Comparison of ENCODE assay signal across 8 mouse cellular contexts in genomic region chr3:103739329-103739728, GRCm38 (mm10). TPM values are rescaled to one million over a fixed set of nuclear protein-coding genes. Genes with fewer than 3 reads are reported as not detected.
A peak's percentile ranks its signal among the peaks of the same experiment; 100 is the strongest.
DNase-seq lines count a peak whose midpoint lies in the region; ATAC-seq and TF ChIP-seq lines count a peak whose summit lies in the region.

Gene Gm10964, plus strand, starts transcription at chr3:103739366.

- ATAC-seq in liver, embryonic 12.5 days, result no peak
- ATAC-seq in stomach, postnatal 0 days (ENCODE audit: low FRiP score, low TSS enrichment), result no peak

- intact Hi-C loops in gastrocnemius, adult 2 months (cut with DNase I), result loop anchor here (2.0 to 5.0 kb wide), 4 partner anchors 49 to 307 kb away; partner anchors contain the start of genes Ap4b1, Dclre1b and Gm43064

- H3K36me3 ChIP-seq in testis, adult 2 months (ENCODE audit: control insufficient read depth, insufficient read depth, low read length), result no peaks in the 10 kb centered on the region; the same call in 1 of the 2 replicates
- peaks cover 45% of the 10 kb centered on the region for H3K36me3 ChIP-seq in liver, embryonic 12.5 days
- peaks cover 11% of the 10 kb centered on the region for H3K36me3 ChIP-seq in stomach, postnatal 0 days (ENCODE audit: control insufficient read depth, insufficient read depth, low read length)

- peak within 1 kb of the TSS; percentile 64 for H3K4me2 ChIP-seq in liver, embryonic 12.5 days
- H3K4me2 ChIP-seq in stomach, postnatal 0 days (replicated peaks; ENCODE audit: low read depth), result peak within 1 kb of the TSS; percentile 48

- H3K4me3 ChIP-seq in gastrocnemius, adult 2 months, result peak within 1 kb of the TSS; percentile 68
- peak within 1 kb of the TSS; percentile 56 for H3K4me3 ChIP-seq in testis, adult 2 months (ENCODE audit: control insufficient read depth, low read depth, low read length)
- H3K4me3 ChIP-seq in liver, embryonic 12.5 days, result peak within 1 kb of the TSS; percentile 27
- H3K4me3 ChIP-seq in stomach, postnatal 0 days (ENCODE audit: low read depth, low read length), result peak within 1 kb of the TSS; percentile 31

- H3K4me1 ChIP-seq in testis, adult 2 months (ENCODE audit: control insufficient read depth, insufficient read depth, low read length), result peaks cover 5% of the 10 kb centered on the region
- H3K4me1 ChIP-seq in liver, embryonic 12.5 days, result peaks cover 22% of the 10 kb centered on the region
- H3K4me1 ChIP-seq in stomach, postnatal 0 days (replicated peaks; ENCODE audit: control insufficient read depth, insufficient read depth), result peaks cover 3% of the 10 kb centered on the region; the same call in 1 of the 2 replicates

- no peak for TF ChIP-seq CTCF in gastrocnemius, adult 2 months (IDR thresholded peaks at IDR 0.05)
- no peak for TF ChIP-seq CTCF in testis, adult 2 months (IDR thresholded peaks at IDR 0.05; ENCODE audit: control insufficient read depth, insufficient read depth, insufficient replicate concordance, low read depth, low read length)
- no peak for TF ChIP-seq CTCF in stomach, postnatal 0 days (IDR thresholded peaks at IDR 0.05; ENCODE audit: low read depth)

- H3K9ac ChIP-seq in liver, embryonic 12.5 days, result 0 out of 2 replicates have a peak within 1 kb of the TSS, but pooled peaks have one; percentile 28
- no peak within 1 kb of the TSS for H3K9ac ChIP-seq in stomach, postnatal 0 days (ENCODE audit: low read length)

- no peaks in the 10 kb centered on the region for H3K9me3 ChIP-seq in liver, embryonic 12.5 days (replicated peaks)
- H3K9me3 ChIP-seq in stomach, postnatal 0 days (ENCODE audit: control insufficient read depth, low read length), result no peaks in the 10 kb centered on the region

- TF ChIP-seq EP300 in stomach, postnatal 0 days (optimal IDR thresholded peaks at IDR 0.05), result no peak

- no peak for DNase-seq in gastrocnemius, adult 2 months
- DNase-seq in gastrocnemius, adult 18-20 months (ENCODE audit: low spot score), result no peak
- no peak for DNase-seq in testis, postnatal 10 days (ENCODE audit: low spot score)
- DNase-seq in stomach, postnatal 0 days (ENCODE audit: low spot score), result no peak
- DNase-seq in ovary, postnatal 10 days (ENCODE audit: low spot score), result no peak
- DNase-seq in right cerebral cortex, adult 18-20 months, result no peak

- no peak for TF ChIP-seq POLR2A in testis, adult 2 months (IDR thresholded peaks at IDR 0.05; ENCODE audit: control insufficient read depth, low read depth, low read length)

- peak within 1 kb of the TSS; percentile 72 for H3K27ac ChIP-seq in gastrocnemius, adult 2 months
- H3K27ac ChIP-seq in testis, adult 2 months (ENCODE audit: control insufficient read depth, insufficient read depth, low read depth, low read length), result peak within 1 kb of the TSS; percentile 54; the same call in 1 of the 2 replicates
- H3K27ac ChIP-seq in liver, embryonic 12.5 days, result 0 out of 2 replicates have a peak within 1 kb of the TSS, but pooled peaks have one; percentile 53
- peak within 1 kb of the TSS; percentile 89 for H3K27ac ChIP-seq in stomach, postnatal 0 days (replicated peaks)

- H3K27me3 ChIP-seq in testis, adult 2 months (ENCODE audit: control insufficient read depth, insufficient read depth, low read length), result no peaks in the 10 kb centered on the region
- H3K27me3 ChIP-seq in liver, embryonic 12.5 days (replicated peaks), result no peaks in the 10 kb centered on the region
- no peaks in the 10 kb centered on the region for H3K27me3 ChIP-seq in stomach, postnatal 0 days (ENCODE audit: control insufficient read depth, insufficient read depth, low read length)

- WGBS in liver, embryonic 12.5 days (ENCODE audit: insufficient replicate concordance), result 93% methylated on average over 1 of the region's 1 CpGs
- 96% methylated on average over 1 of the region's 1 CpGs for WGBS in stomach, postnatal 0 days

RNA-seq across cellular contexts. Expression of gene Gm10964, which starts in this region (rescaled TPM):
- not detected for total RNA-seq in gastrocnemius, adult 2 months (2021)
- not detected for total RNA-seq in gastrocnemius, adult 18-20 months (2021)
- not detected in 2 replicates for polyA plus RNA-seq in testis, adult 2 months (2012; rRNA removed)
- not detected in 2 replicates for polyA plus RNA-seq in liver, embryonic 12.5 days (2016; fragmentation: Nextera tagmentation; extraction: Ambion mirVana)
- not detected in 2 replicates for polyA plus RNA-seq in stomach, postnatal 0 days (2015; fragmentation: Nextera tagmentation; extraction: Ambion mirVana)
